Mouse (Mus musculus) urinary bladder, postnatal 36 days (tissue): ENCODE measurements around the gene Olfr883.

Experiments
- DNase-seq, 2 experiments: peaks; one replicate each; pipeline ENCODE4 v3.0.0; 2022; ENCODE audit warnings: low spot score in 2 of 2, mixed read lengths in 1 of 2

Gene Olfr883

GRCm38 (mm10) chr9:38025508-38025907 lies at the start of gene Olfr883:
Olfr883 (plus strand) TSS chr9:38025808.
- no peak for DNase-seq

GRCm38 (mm10) chr9:37991525-37991924 lies 34.1 kb upstream of the Olfr883 start, which contains the start of gene Olfr881:
Olfr881 (plus strand) TSS chr9:37991825.
- no peak for DNase-seq

- no peak for DNase-seq
Measured at GRCm38 (mm10) chr9:37998581-37999204, 26.9 kb upstream of the Olfr883 start.

GRCm38 (mm10) chr9:38000021-38000420 lies 25.6 kb upstream of the Olfr883 start:
- DNase-seq, result no peak

- DNase-seq, result no peak
Measured at GRCm38 (mm10) chr9:38046255-38046654, 20.6 kb downstream of the Olfr883 start, which contains the start of gene Olfr884. Olfr884 (plus strand) TSS chr9:38046555.

- DNase-seq, result no peak
Measured at GRCm38 (mm10) chr9:38061022-38061421, 35.4 kb downstream of the Olfr883 start, which contains the start of gene Olfr885. Olfr885 (plus strand) TSS chr9:38061322.
